Mouse (Mus musculus) neural tube, embryonic 14.5 days (tissue): ENCODE measurements around the gene Pmpca. TPM values are rescaled to one million over a fixed set of nuclear protein-coding genes. Genes with fewer than 3 reads are reported as not detected.

Experiments used
- ATAC-seq: fragments of 200-750 bp; cut with Nextera tagmentation; 2 replicates; pipeline ENCODE4 v1.8.0; 2017; ENCODE audit warnings: low read depth, mild to moderate bottlenecking, moderate TSS enrichment, moderate library complexity
- H3K27ac ChIP-seq: fragments of 300-500 bp; sonication (generic); 2 replicates; pipeline ENCODE4 v1.5.1; 2014; ENCODE audit warnings: low read depth, mild to moderate bottlenecking, control low read depth, low read length, moderate library complexity, mixed read lengths
- H3K27me3 ChIP-seq: fragments of 300-500 bp; sonication (generic); 2 replicates; pipeline ENCODE4 v1.6.1; 2014; ENCODE audit warnings: low read length; ENCODE audit not compliant: control insufficient read depth, insufficient read depth
- H3K36me3 ChIP-seq: fragments of 300-500 bp; sonication (generic); 2 replicates; pipeline ENCODE4 v1.6.1; 2014; ENCODE audit warnings: low read length, mixed read lengths; ENCODE audit not compliant: control insufficient read depth, insufficient read depth
- H3K4me1 ChIP-seq: fragments of 300-500 bp; sonication (generic); 2 replicates; pipeline ENCODE4 v1.6.1; 2014; ENCODE audit warnings: low read length; ENCODE audit not compliant: control insufficient read depth, insufficient read depth
- H3K4me2 ChIP-seq: fragments of 300-500 bp; sonication (generic); 2 replicates; pipeline ENCODE4 v1.6.1; 2014; ENCODE audit warnings: mild to moderate bottlenecking, low read depth, low read length, control low read depth
- H3K4me3 ChIP-seq: fragments of 300-500 bp; sonication (generic); 2 replicates; pipeline ENCODE4 v1.5.1; 2014; ENCODE audit warnings: low read depth, low read length, control low read depth, mixed read lengths
- H3K9ac ChIP-seq: fragments of 300-500 bp; sonication (generic); replicated peaks from 2 replicates; pipeline ENCODE4 v1.6.1; 2014; ENCODE audit warnings: low read depth, mild to moderate bottlenecking, control low read depth, low read length, mixed read lengths
- H3K9me3 ChIP-seq: fragments of 300-500 bp; sonication (generic); 2 replicates; pipeline ENCODE4 v1.6.1; 2016; ENCODE audit warnings: low read length; ENCODE audit not compliant: control insufficient read depth
- WGBS: fragments of 180-500 bp; shearing (Covaris S2); extraction: QIAGEN DNeasy Blood & Tissue Kit; methylation state at CpG from one replicate; pipeline ENCODE4 v1.1.7; 2014; 5-methylcytosine and 5-hydroxymethylcytosine counted together
- polyA plus RNA-seq: library from polyadenylated mRNA; unstranded; fragments of >200 nt; fragmentation: Nextera tagmentation; extraction: Ambion mirVana; gene quantifications from 2 replicates; pipeline ENCODE4 v1.2.1, GENCODE M21; 2014

The Pmpca gene
- polyA plus RNA-seq, 1 experiment from 2014 or later = 76.4 TPM

- no peak overlapping the region for H3K4me2 ChIP-seq
- H3K9ac ChIP-seq = no peak overlapping the region
- H3K4me3 ChIP-seq = no peak overlapping the region
- no peak for ATAC-seq
- no peaks in the 10 kb centered on the region for H3K9me3 ChIP-seq
- peaks cover 3% of the 10 kb centered on the region; the same call in 1 of the 2 replicates for H3K4me1 ChIP-seq
- peaks cover 54% of the 10 kb centered on the region for H3K36me3 ChIP-seq
- 94% methylated on average over 7 of the region's 7 CpGs for WGBS
- H3K27ac ChIP-seq = no peak overlapping the region
- H3K27me3 ChIP-seq = no peaks in the 10 kb centered on the region
Measured at GRCm38 (mm10) chr2:26434791-26435572, 45.8 kb downstream of the Pmpca start.

- no peak overlapping the region for H3K9ac ChIP-seq
- H3K36me3 ChIP-seq = peaks cover 55% of the 10 kb centered on the region
- WGBS = 82% methylated on average over 4 of the region's 4 CpGs
Measured at GRCm38 (mm10) chr2:26437221-26437620, 48.1 kb downstream of the Pmpca start.

GRCm38 (mm10) chr2:26438373-26438772 lies 49.2 kb downstream of the Pmpca start:
- no peak overlapping the region for H3K4me2 ChIP-seq
- H3K9me3 ChIP-seq = no peaks in the 10 kb centered on the region
- H3K4me1 ChIP-seq = peaks cover 3% of the 10 kb centered on the region
- peaks cover 51% of the 10 kb centered on the region for H3K36me3 ChIP-seq
- no peaks in the 10 kb centered on the region for H3K27me3 ChIP-seq
- no peak overlapping the region for H3K4me3 ChIP-seq
- no peak overlapping the region for H3K9ac ChIP-seq
- WGBS = 89% methylated on average over 7 of the region's 7 CpGs
- no peak for ATAC-seq
- H3K27ac ChIP-seq = no peak overlapping the region

More at GRCm38 (mm10) chr2:26437221-26437620, 48.1 kb downstream of the Pmpca start:
- Histone ChIP-seq H3K4me1 (peaks cover 3% of the 10 kb centered on the region; the same call in 1 of the 2 replicates), H3K4me3 (no peak overlapping the region), H3K9me3 (no peaks in the 10 kb centered on the region), H3K27me3 (no peaks in the 10 kb centered on the region), H3K4me2 (no peak overlapping the region), H3K27ac (no peak overlapping the region)
- no peak for ATAC-seq

- Histone ChIP-seq H3K4me3 (no peak overlapping the region), H3K4me1 (peaks cover 13% of the 10 kb centered on the region), H3K27ac (no peak overlapping the region), H3K4me2 (no peak overlapping the region), H3K27me3 (no peaks in the 10 kb centered on the region), H3K36me3 (peaks cover 45% of the 10 kb centered on the region), H3K9me3 (no peaks in the 10 kb centered on the region), H3K9ac (no peak overlapping the region)
- 97% methylated on average over 6 of the region's 6 CpGs for WGBS
- no peak for ATAC-seq
Measured at GRCm38 (mm10) chr2:26439671-26440070, 50.5 kb downstream of the Pmpca start.

- H3K4me3 ChIP-seq = no peak overlapping the region
- H3K4me2 ChIP-seq = no peak overlapping the region
- no peak overlapping the region for H3K9ac ChIP-seq
- H3K27ac ChIP-seq = no peak overlapping the region
- 97% methylated on average over 4 of the region's 4 CpGs for WGBS
- H3K9me3 ChIP-seq = no peaks in the 10 kb centered on the region
- peaks cover 13% of the 10 kb centered on the region for H3K4me1 ChIP-seq
- H3K27me3 ChIP-seq = no peaks in the 10 kb centered on the region
- ATAC-seq = no peak
- peaks cover 34% of the 10 kb centered on the region for H3K36me3 ChIP-seq
Measured at GRCm38 (mm10) chr2:26441261-26441660, 52.1 kb downstream of the Pmpca start.

- no peak overlapping the region for H3K4me3 ChIP-seq
- H3K27ac ChIP-seq = no peak overlapping the region
- H3K9ac ChIP-seq = no peak overlapping the region
- peaks cover 18% of the 10 kb centered on the region for H3K4me1 ChIP-seq
- H3K36me3 ChIP-seq = peaks cover 34% of the 10 kb centered on the region
- no peak overlapping the region for H3K4me2 ChIP-seq
- ATAC-seq = no peak
- H3K9me3 ChIP-seq = no peaks in the 10 kb centered on the region
- H3K27me3 ChIP-seq = no peaks in the 10 kb centered on the region
- 89% methylated on average over 5 of the region's 5 CpGs for WGBS
Measured at GRCm38 (mm10) chr2:26441688-26442087, 52.5 kb downstream of the Pmpca start.

GRCm38 (mm10) chr2:26442843-26443242 lies 53.7 kb downstream of the Pmpca start:
- WGBS = 68% methylated on average over 1 of the region's 1 CpGs

GRCm38 (mm10) chr2:26443876-26444275 lies 54.7 kb downstream of the Pmpca start:
- Histone ChIP-seq H3K27ac (no peak overlapping the region), H3K4me3 (peak overlapping the region; percentile 81), H3K9ac (peak overlapping the region; percentile 89), H3K27me3 (no peaks in the 10 kb centered on the region), H3K36me3 (peaks cover 26% of the 10 kb centered on the region), H3K4me2 (peak overlapping the region; percentile 84), H3K9me3 (no peaks in the 10 kb centered on the region), H3K4me1 (peaks cover 22% of the 10 kb centered on the region)
- no peak for ATAC-seq
- 61% methylated on average over 3 of the region's 3 CpGs for WGBS

More at GRCm38 (mm10) chr2:26442843-26443242, 53.7 kb downstream of the Pmpca start:
- H3K4me2 ChIP-seq = 0 out of 2 replicates have a peak overlapping the region, but pooled peaks have one; percentile 1
- H3K9me3 ChIP-seq = no peaks in the 10 kb centered on the region
- peaks cover 34% of the 10 kb centered on the region for H3K36me3 ChIP-seq
- no peak for ATAC-seq
- H3K27me3 ChIP-seq = no peaks in the 10 kb centered on the region
- H3K4me3 ChIP-seq = no peak overlapping the region
- H3K4me1 ChIP-seq = peaks cover 22% of the 10 kb centered on the region
- H3K27ac ChIP-seq = no peak overlapping the region
- no peak overlapping the region for H3K9ac ChIP-seq

- no peaks in the 10 kb centered on the region for H3K27me3 ChIP-seq
- no peak for ATAC-seq
- H3K9me3 ChIP-seq = no peaks in the 10 kb centered on the region
- peak overlapping the region; percentile 86 for H3K27ac ChIP-seq
- H3K4me3 ChIP-seq = peak overlapping the region; percentile 81
- peaks cover 21% of the 10 kb centered on the region for H3K36me3 ChIP-seq
- 5% methylated on average over 15 of the region's 15 CpGs for WGBS
- H3K4me1 ChIP-seq = peaks cover 22% of the 10 kb centered on the region
- peak overlapping the region; percentile 89 for H3K9ac ChIP-seq
- peak overlapping the region; percentile 84 for H3K4me2 ChIP-seq
Measured at GRCm38 (mm10) chr2:26444368-26444767, 55.2 kb downstream of the Pmpca start.
